Mouse (Mus musculus) forebrain, embryonic 16.5 days (tissue): ENCODE measurements at regions not wholly inside any gene's neighbourhood (a gene's known extent, or its start where the extent isn't known, plus 50 kb on each side); places are given as distances from the start of the nearest gene placed in this dataset.

ENCODE experiments used
- ATAC-seq: fragments of 200-750 bp; cut with Nextera tagmentation; 2 replicates; pipeline ENCODE4 v1.8.0; 2017; ENCODE audit warnings: mild to moderate bottlenecking, moderate library complexity
- H3K27ac ChIP-seq: fragments of 300-500 bp; sonication (generic); 2 replicates; pipeline ENCODE4 v1.5.1; 2014; ENCODE audit warnings: low read length, control low read depth
- H3K27me3 ChIP-seq: fragments of 300-500 bp; sonication (generic); replicated peaks from 2 replicates; pipeline ENCODE4 v1.6.1; 2014; ENCODE audit warnings: low read length; ENCODE audit not compliant: control insufficient read depth, insufficient read depth
- H3K36me3 ChIP-seq: fragments of 300-500 bp; sonication (generic); 2 replicates; pipeline ENCODE4 v1.6.1; 2014; ENCODE audit not compliant: control insufficient read depth, insufficient read depth
- H3K4me1 ChIP-seq: fragments of 300-500 bp; sonication (generic); replicated peaks from 2 replicates; pipeline ENCODE4 v1.6.1; 2014; ENCODE audit warnings: low read length; ENCODE audit not compliant: control insufficient read depth, insufficient read depth
- H3K4me2 ChIP-seq: fragments of 300-500 bp; sonication (generic); 2 replicates; pipeline ENCODE4 v1.6.1; 2014; ENCODE audit warnings: mild to moderate bottlenecking, low read length, control low read depth
- H3K4me3 ChIP-seq: fragments of 300-500 bp; sonication (generic); replicated peaks from 2 replicates; pipeline ENCODE4 v1.5.1; 2014; ENCODE audit warnings: mild to moderate bottlenecking, low read length, control low read depth
- H3K9ac ChIP-seq: fragments of 300-500 bp; sonication (generic); replicated peaks from 2 replicates; pipeline ENCODE4 v1.6.1; 2014; ENCODE audit warnings: low read depth, low read length, control low read depth
- H3K9me3 ChIP-seq: fragments of 300-500 bp; sonication (generic); 2 replicates; pipeline ENCODE4 v1.6.1; 2016; ENCODE audit warnings: low read length; ENCODE audit not compliant: control insufficient read depth
- WGBS: fragments of 180-500 bp; shearing (Covaris S2); extraction: QIAGEN DNeasy Blood & Tissue Kit; methylation state at CpG from one replicate; pipeline ENCODE4 v1.1.7; 2014; 5-methylcytosine and 5-hydroxymethylcytosine counted together

DNA sequence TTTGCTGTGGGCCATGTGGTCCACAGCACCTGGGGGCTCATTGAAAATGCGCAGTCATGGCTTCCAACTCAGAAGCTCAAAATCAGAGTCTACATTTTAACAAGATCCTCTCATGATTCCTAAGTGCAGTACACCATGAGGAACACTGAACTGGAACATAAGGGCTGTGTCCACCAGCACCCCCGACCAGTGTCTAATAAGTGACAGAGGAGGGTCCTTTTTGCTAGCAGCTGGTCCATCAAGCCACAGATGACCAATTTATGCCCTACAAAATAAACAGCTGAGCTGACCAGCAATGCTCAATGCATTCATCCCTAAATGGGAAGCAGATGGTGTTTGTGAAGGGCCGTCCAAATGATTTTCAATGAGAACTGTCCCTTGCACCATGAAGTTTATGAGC is 1478.7 kb upstream of the Lrrc6 start:
- no peak overlapping the region for H3K27ac ChIP-seq
- no peak overlapping the region for H3K4me3 ChIP-seq
- H3K4me1 ChIP-seq = no peaks in the 10 kb centered on the region
- no peaks in the 10 kb centered on the region for H3K27me3 ChIP-seq
- H3K9me3 ChIP-seq = no peaks in the 10 kb centered on the region; the same call in 1 of the 2 replicates
- no peak overlapping the region for H3K4me2 ChIP-seq
- ATAC-seq = no peak
- no peaks in the 10 kb centered on the region for H3K36me3 ChIP-seq
- 86% methylated on average over 3 of the region's 3 CpGs for WGBS
- H3K9ac ChIP-seq = no peak overlapping the region

DNA sequence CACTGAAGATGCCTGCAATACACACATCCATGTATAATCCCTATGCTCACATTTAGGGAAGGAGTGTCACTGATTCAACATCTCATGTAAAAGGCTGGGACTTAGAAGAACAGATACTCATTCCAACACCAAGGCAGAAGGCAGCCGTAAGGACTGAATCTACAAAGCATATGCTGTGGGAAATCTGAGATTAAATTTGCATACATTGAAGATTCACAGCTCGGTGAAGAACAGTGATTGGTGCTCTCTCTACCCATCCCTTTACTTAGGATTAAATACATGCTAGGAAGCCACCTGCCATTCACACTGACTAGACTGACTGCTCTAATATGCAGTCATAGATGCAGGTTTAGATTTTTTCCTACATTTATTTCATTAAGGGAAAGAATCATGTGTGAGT is 1476.5 kb upstream of the Lrrc6 start:
- Histone ChIP-seq H3K4me2 (no peak overlapping the region), H3K27me3 (no peaks in the 10 kb centered on the region), H3K4me3 (no peak overlapping the region), H3K27ac (no peak overlapping the region), H3K4me1 (no peaks in the 10 kb centered on the region), H3K9ac (no peak overlapping the region), H3K36me3 (no peaks in the 10 kb centered on the region), H3K9me3 (no peaks in the 10 kb centered on the region; the same call in 1 of the 2 replicates)
- ATAC-seq = peak; percentile 92
- 56% methylated on average over 2 of the region's 2 CpGs for WGBS

DNA sequence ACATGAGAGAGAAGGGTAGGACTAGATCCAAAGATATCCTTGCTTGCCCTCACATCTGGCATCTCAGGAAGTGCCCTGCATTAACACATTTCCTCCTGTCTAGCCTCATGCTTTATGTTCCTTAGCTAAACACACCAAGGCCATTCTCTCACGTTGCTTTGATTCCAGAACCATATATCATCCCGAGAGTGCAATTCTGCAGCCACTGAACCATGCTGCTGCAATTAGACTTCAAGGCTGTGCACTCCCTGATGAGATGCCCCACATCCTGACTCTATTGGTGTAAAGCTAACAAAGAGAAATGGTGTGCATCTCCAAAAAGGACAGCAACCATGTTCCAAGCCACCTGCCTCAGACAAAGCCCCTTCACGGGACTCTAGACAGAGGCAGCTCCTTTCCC is 1471.3 kb upstream of the Lrrc6 start:
- Histone ChIP-seq H3K9me3 (no peaks in the 10 kb centered on the region; the same call in 1 of the 2 replicates), H3K9ac (no peak overlapping the region), H3K4me1 (no peaks in the 10 kb centered on the region), H3K36me3 (no peaks in the 10 kb centered on the region), H3K4me2 (no peak overlapping the region), H3K27ac (no peak overlapping the region), H3K27me3 (no peaks in the 10 kb centered on the region), H3K4me3 (no peak overlapping the region)
- WGBS = 80% methylated on average over 3 of the region's 3 CpGs
- no peak for ATAC-seq

DNA sequence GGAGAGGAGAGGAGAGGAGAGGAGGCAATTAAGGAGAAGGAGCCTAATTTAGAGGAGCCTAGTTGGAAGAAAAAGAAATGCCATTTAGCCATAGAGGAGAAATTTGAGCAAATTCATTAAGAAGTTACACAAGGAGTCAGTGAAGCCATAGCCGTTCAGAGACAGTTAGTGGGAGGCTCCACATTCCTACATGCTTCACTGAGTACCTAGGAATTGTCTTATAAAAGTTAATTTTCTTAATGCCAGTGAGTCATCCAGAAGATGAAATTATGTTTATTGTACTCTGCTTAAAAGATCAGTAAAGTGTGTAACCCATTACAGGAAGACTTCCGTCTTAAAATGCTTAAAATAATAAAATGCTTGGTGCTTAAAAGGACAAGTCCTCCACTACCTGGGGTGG is 1453.5 kb upstream of the Lrrc6 start:
- H3K9me3 ChIP-seq = no peaks in the 10 kb centered on the region
- H3K4me1 ChIP-seq = 0 out of 2 replicates have a peak, but pooled peaks cover 3% of the 10 kb centered on the region
- no peaks in the 10 kb centered on the region for H3K36me3 ChIP-seq
- H3K4me2 ChIP-seq = no peak overlapping the region
- H3K27ac ChIP-seq = no peak overlapping the region
- H3K4me3 ChIP-seq = no peak overlapping the region
- no peak overlapping the region for H3K9ac ChIP-seq
- WGBS = 57% methylated on average over 2 of the region's 2 CpGs
- no peaks in the 10 kb centered on the region for H3K27me3 ChIP-seq
- ATAC-seq = no peak

DNA sequence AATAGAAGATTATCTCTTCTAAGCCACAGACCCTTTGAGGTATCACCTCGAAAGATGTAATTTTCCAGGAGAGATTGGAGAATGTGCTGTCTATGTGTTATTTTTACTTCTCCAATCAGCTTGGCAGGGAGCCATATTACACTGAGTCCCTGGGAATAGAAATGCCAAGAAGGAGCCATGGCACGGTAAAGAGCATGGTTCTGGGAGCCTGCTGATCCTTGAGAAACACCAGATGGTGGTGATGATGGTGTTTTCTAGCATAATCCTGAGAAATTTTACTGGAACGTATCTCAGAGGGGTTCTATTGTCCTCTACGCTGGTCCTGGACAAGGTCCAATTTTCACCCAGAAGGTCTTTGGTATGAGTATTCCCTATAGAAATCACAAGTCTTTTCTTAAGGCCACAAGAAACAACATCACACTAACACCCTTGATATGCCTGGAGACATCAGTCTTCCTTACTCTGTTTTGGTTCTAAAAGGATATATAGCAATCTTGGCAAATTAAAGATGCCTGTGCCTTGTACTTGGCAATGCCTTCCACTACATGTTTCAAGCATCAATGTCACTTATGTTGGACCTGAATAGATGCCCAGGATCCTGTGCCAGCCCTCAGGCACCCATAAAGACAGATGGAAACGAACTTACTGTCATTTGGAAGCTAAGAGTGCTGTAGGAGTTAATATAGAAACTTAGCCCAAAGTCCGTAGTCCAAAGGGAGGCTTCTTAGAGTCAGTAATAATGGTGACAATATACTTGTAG is 1449.8 kb upstream of the Lrrc6 start:
- no peaks in the 10 kb centered on the region for H3K27me3 ChIP-seq
- no peak overlapping the region for H3K9ac ChIP-seq
- H3K4me3 ChIP-seq = no peak overlapping the region
- 0 out of 2 replicates have a peak, but pooled peaks cover 3% of the 10 kb centered on the region for H3K4me1 ChIP-seq
- no peak overlapping the region for H3K4me2 ChIP-seq
- H3K36me3 ChIP-seq = no peaks in the 10 kb centered on the region
- ATAC-seq = peak; percentile 84
- 36% methylated on average over 6 of the region's 6 CpGs for WGBS
- H3K27ac ChIP-seq = peak overlapping the region; percentile 69
- no peaks in the 10 kb centered on the region for H3K9me3 ChIP-seq

DNA sequence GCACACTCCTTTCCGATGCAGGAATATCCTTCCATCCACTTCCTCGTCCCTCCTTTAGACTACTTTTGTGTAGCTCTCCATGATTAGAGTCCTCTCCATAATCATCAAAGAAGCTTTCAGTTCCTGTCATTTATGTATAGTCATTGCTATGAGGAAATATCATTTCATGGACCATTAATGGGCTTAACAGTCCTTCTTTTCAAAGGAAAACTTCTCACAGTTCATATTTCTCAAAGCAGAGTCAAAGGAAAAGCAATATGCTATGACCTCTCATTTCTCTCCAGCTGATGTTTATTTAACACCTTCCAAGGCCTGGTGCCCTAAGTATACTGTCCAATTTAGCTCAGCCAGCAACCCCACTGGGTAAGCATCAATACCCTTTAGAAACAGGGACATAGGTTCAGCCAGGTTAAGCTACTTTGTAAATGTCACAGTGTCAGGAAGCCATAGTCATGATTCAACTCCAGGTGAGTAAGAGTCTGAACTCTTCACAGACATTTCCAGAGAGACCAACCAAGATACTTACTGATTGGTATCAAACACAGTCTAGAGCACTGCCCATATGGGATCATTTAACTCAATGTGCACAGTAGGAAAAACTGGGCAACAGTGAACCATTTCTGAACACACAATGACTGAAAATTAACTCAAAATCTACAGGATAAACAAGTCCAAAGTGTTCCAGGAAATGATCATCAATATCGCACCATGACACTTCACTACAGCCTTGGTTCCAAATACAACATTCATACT is 1443.8 kb upstream of the Lrrc6 start:
- Histone ChIP-seq H3K27ac (no peak overlapping the region), H3K4me2 (no peak overlapping the region)
- WGBS = 90% methylated on average over 3 of the region's 3 CpGs

DNA sequence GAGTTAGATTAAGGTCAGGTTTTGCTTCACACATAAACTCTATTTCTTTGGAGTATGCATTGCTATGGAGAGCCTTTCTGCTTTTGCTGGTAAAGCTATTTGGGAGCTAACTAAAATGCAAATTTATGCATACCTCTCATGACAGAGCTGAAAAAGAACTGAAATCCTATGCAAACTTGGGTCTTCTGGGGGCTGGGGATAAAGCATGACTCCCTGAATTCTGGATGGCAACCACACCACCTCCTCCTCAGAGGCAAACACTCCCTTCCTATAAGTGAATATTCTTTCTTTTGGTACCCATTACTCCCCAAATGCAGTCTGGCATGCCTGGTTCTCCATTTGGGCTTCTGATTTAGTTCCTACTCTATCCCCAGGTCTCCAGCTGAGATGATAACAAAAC is 1442.3 kb upstream of the Lrrc6 start:
- no peaks in the 10 kb centered on the region for H3K36me3 ChIP-seq
- H3K4me3 ChIP-seq = no peak overlapping the region
- H3K4me1 ChIP-seq = 0 out of 2 replicates have a peak, but pooled peaks cover 6% of the 10 kb centered on the region
- no peak overlapping the region for H3K9ac ChIP-seq
- H3K4me2 ChIP-seq = no peak overlapping the region
- no peak overlapping the region for H3K27ac ChIP-seq
- H3K27me3 ChIP-seq = no peaks in the 10 kb centered on the region
- H3K9me3 ChIP-seq = no peaks in the 10 kb centered on the region
- ATAC-seq = no peak

More for the DNA sequence above, 1443.8 kb upstream of the Lrrc6 start:
- ATAC-seq = no peak
- H3K27me3 ChIP-seq = no peaks in the 10 kb centered on the region
- H3K9me3 ChIP-seq = no peaks in the 10 kb centered on the region
- H3K4me3 ChIP-seq = no peak overlapping the region
- 0 out of 2 replicates have a peak, but pooled peaks cover 6% of the 10 kb centered on the region for H3K4me1 ChIP-seq
- H3K9ac ChIP-seq = no peak overlapping the region
- no peaks in the 10 kb centered on the region for H3K36me3 ChIP-seq

DNA sequence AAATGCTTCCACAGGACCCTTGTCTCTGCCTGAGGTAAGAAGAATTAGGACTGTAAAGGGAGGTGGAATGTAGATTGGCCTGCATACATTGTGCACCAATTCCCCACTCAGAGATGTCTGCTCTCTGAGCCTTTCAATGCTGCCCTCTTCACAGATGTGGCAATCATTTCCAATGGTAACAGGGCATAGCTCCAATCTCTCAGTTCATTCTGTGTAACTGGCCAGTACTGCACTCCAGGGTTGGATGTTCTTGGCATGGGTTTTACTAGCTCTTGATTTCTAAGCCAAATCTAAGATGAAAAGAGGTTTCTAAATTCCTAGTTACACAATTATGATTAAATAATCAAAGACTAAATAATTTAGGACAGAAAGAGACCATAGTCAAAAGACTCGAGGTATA is 1439.8 kb upstream of the Lrrc6 start:
- Histone ChIP-seq H3K27me3 (no peaks in the 10 kb centered on the region), H3K27ac (no peak overlapping the region), H3K9ac (no peak overlapping the region), H3K36me3 (no peaks in the 10 kb centered on the region), H3K9me3 (no peaks in the 10 kb centered on the region), H3K4me1 (0 out of 2 replicates have a peak, but pooled peaks cover 6% of the 10 kb centered on the region), H3K4me3 (no peak overlapping the region), H3K4me2 (no peak overlapping the region)
- peak; percentile 49; the same call in 1 of the 2 replicates for ATAC-seq
- 79% methylated on average over 1 of the region's 1 CpGs for WGBS

DNA sequence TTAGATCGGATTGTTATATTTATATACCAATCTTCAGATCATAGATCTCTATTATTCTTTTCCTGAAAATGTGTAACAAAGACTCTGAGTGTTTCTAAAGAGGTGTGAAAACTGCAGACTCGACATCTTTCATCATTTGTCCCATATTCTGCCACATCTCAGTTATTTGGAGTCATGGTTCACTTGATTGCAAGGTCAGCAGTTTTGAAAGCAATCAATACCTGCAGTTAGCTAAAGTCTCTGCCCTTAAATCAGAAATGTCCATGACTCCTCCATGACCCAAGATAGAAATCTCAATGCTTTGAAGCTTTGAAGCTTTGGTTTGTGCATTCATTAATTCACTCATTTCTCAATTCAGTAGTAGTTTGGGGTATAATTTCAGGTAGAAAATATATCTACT is 1424.2 kb upstream of the Lrrc6 start:
- Histone ChIP-seq H3K4me1 (no peaks in the 10 kb centered on the region), H3K4me3 (no peak overlapping the region), H3K27me3 (no peaks in the 10 kb centered on the region), H3K9ac (no peak overlapping the region), H3K4me2 (no peak overlapping the region), H3K27ac (no peak overlapping the region), H3K9me3 (no peaks in the 10 kb centered on the region), H3K36me3 (no peaks in the 10 kb centered on the region)
- ATAC-seq = no peak
- 86% methylated on average over 2 of the region's 2 CpGs for WGBS
